Mouse (Mus musculus): Measurements from ENCODE around the gene Parm1.
A peak's percentile ranks its signal among the peaks of the same experiment; 100 is the strongest.

The Parm1 gene

GRCm38 (mm10) chr5:91574211-91574610 is 56.8 kb downstream of the Parm1 start:
- no peak for DNase-seq (ENCODE audit: low read depth, low spot score)

- no peak for DNase-seq (ENCODE audit: low read depth, low spot score)
Observed at GRCm38 (mm10) chr5:91578924-91579323, 61.5 kb downstream of the Parm1 start.

- DNase-seq (ENCODE audit: low read depth, low spot score): no peak
Observed at GRCm38 (mm10) chr5:91581799-91582198, 64.4 kb downstream of the Parm1 start.

GRCm38 (mm10) chr5:91586206-91586605 is 68.8 kb downstream of the Parm1 start:
- DNase-seq (ENCODE audit: low read depth, low spot score): no peak

- DNase-seq (ENCODE audit: low read depth, low spot score): no peak
Observed at GRCm38 (mm10) chr5:91594083-91594482, 76.7 kb downstream of the Parm1 start.

GRCm38 (mm10) chr5:91597216-91597615 is 79.8 kb downstream of the Parm1 start:
- peak; percentile 31 for DNase-seq (ENCODE audit: low read depth, low spot score)

- DNase-seq (ENCODE audit: low read depth, low spot score): no peak
Observed at GRCm38 (mm10) chr5:91599801-91600200, 82.4 kb downstream of the Parm1 start.

- DNase-seq (ENCODE audit: low read depth, low spot score): no peak
Observed at GRCm38 (mm10) chr5:91603347-91603746, 85.9 kb downstream of the Parm1 start.

GRCm38 (mm10) chr5:91603787-91604439 is 86.5 kb downstream of the Parm1 start:
- no peak for DNase-seq (ENCODE audit: low read depth, low spot score)

GRCm38 (mm10) chr5:91607234-91607633 is 89.8 kb downstream of the Parm1 start:
- no peak for DNase-seq (ENCODE audit: low read depth, low spot score)

GRCm38 (mm10) chr5:91607841-91608240 is 90.4 kb downstream of the Parm1 start:
- no peak for DNase-seq (ENCODE audit: low read depth, low spot score)

GRCm38 (mm10) chr5:91609041-91609440 is 91.6 kb downstream of the Parm1 start:
- DNase-seq (ENCODE audit: low read depth, low spot score): no peak

- DNase-seq (ENCODE audit: low read depth, low spot score): no peak
Observed at GRCm38 (mm10) chr5:91609511-91610300, 92.3 kb downstream of the Parm1 start.

GRCm38 (mm10) chr5:91610499-91610898 is 93.1 kb downstream of the Parm1 start:
- DNase-seq (ENCODE audit: low read depth, low spot score): no peak

GRCm38 (mm10) chr5:91611589-91611988 is 94.2 kb downstream of the Parm1 start:
- DNase-seq (ENCODE audit: low read depth, low spot score): no peak

GRCm38 (mm10) chr5:91617331-91618233 is 100.2 kb downstream of the Parm1 start:
- no peak for DNase-seq (ENCODE audit: low read depth, low spot score)

- DNase-seq (ENCODE audit: low read depth, low spot score): no peak
Observed at GRCm38 (mm10) chr5:91618661-91619173, 101.3 kb downstream of the Parm1 start.

- DNase-seq (ENCODE audit: low read depth, low spot score): no peak
Observed at GRCm38 (mm10) chr5:91621197-91621596, 103.8 kb downstream of the Parm1 start.

GRCm38 (mm10) chr5:91626823-91627222 is 109.4 kb downstream of the Parm1 start:
- DNase-seq (ENCODE audit: low read depth, low spot score): no peak

GRCm38 (mm10) chr5:91629472-91629871 is 112.1 kb downstream of the Parm1 start:
- DNase-seq (ENCODE audit: low read depth, low spot score): no peak

- DNase-seq (ENCODE audit: low read depth, low spot score): no peak
Observed at GRCm38 (mm10) chr5:91651330-91651729, 133.9 kb downstream of the Parm1 start.

All from forelimb bud, embryonic 11.5 days (tissue).